Mouse (Mus musculus) heart, adult 2 months (tissue): ENCODE data around the gene Akr1b7.

ENCODE experiments used
- CTCF ChIP-seq: fragments of 200-600 bp; IDR thresholded peaks from 2 replicates; pipeline ENCODE4 v1.8.1; 2022; ENCODE audit warnings: antibody characterized with exemption, mild to moderate bottlenecking, moderate library complexity
- EP300 ChIP-seq: fragments of 200-500 bp; IDR thresholded peaks from 2 replicates; pipeline ENCODE4 v1.6.1; 2011; ENCODE audit warnings: low read depth, low read length, control low read depth; ENCODE audit not compliant: insufficient read depth
- POLR2A ChIP-seq: fragments of 200-500 bp; IDR thresholded peaks from 2 replicates; pipeline ENCODE4 v1.6.1; 2011; ENCODE audit warnings: mild to moderate bottlenecking, low read depth, low read length, control low read depth; ENCODE audit not compliant: insufficient read depth

- TF ChIP-seq POLR2A (no peak), CTCF (no peak), EP300 (no peak)
Measured at GRCm38 (mm10) chr6:34443791-34444190, 31.7 kb downstream of the Akr1b7 start.
